Mouse (Mus musculus): ENCODE measurements around the gene Oard1.

Gene Oard1

GRCm38 (mm10) chr17:48409380-48410298, at the start of gene Oard1, which contains the start of gene Nfya:
Gene Oard1 (plus strand): TSS chr17:48410014.
Gene Nfya (minus strand): TSS chr17:48409906.
- DNase-seq = peak; percentile 100

GRCm38 (mm10) chr17:48360462-48360861, 49.4 kb upstream of the Oard1 start:
- no peak for DNase-seq

GRCm38 (mm10) chr17:48362346-48362745, 47.5 kb upstream of the Oard1 start:
- no peak for DNase-seq

- no peak for DNase-seq
These were observed 46.8 kb upstream of the Oard1 start for GRCm38 (mm10) chr17:48362966-48363365.

- DNase-seq = no peak
These were observed 46.3 kb upstream of the Oard1 start for GRCm38 (mm10) chr17:48363421-48363965.

GRCm38 (mm10) chr17:48365511-48366155, 44.2 kb upstream of the Oard1 start:
- DNase-seq = no peak

- DNase-seq = no peak
These were observed 43.0 kb upstream of the Oard1 start for GRCm38 (mm10) chr17:48366806-48367205.

GRCm38 (mm10) chr17:48371621-48372020, 38.2 kb upstream of the Oard1 start:
- DNase-seq = no peak

- no peak for DNase-seq
These were observed 36.8 kb upstream of the Oard1 start for GRCm38 (mm10) chr17:48372987-48373386.

- DNase-seq = no peak
These were observed 33.7 kb upstream of the Oard1 start for GRCm38 (mm10) chr17:48376102-48376501.

GRCm38 (mm10) chr17:48379050-48379449, 30.8 kb upstream of the Oard1 start:
- DNase-seq = no peak

- no peak for DNase-seq
These were observed 23.9 kb upstream of the Oard1 start for GRCm38 (mm10) chr17:48385786-48386461.

- no peak for DNase-seq
These were observed 21.1 kb upstream of the Oard1 start for GRCm38 (mm10) chr17:48388666-48389065.

GRCm38 (mm10) chr17:48389442-48389841, 20.4 kb upstream of the Oard1 start:
- DNase-seq = no peak

- DNase-seq = peak; percentile 25
These were observed 18.4 kb upstream of the Oard1 start for GRCm38 (mm10) chr17:48391446-48391845.

GRCm38 (mm10) chr17:48392616-48393015, 17.2 kb upstream of the Oard1 start:
- no peak for DNase-seq

- DNase-seq = no peak
These were observed 8.1 kb upstream of the Oard1 start for GRCm38 (mm10) chr17:48401710-48402109.

GRCm38 (mm10) chr17:48402751-48403150, 7.1 kb upstream of the Oard1 start:
- peak; percentile 27 for DNase-seq

- no peak for DNase-seq
These were observed 6.0 kb upstream of the Oard1 start for GRCm38 (mm10) chr17:48403848-48404247.

GRCm38 (mm10) chr17:48404706-48405105, 5.1 kb upstream of the Oard1 start:
- DNase-seq = no peak

- no peak for DNase-seq
These were observed 2.7 kb upstream of the Oard1 start for GRCm38 (mm10) chr17:48407154-48407553.

GRCm38 (mm10) chr17:48407910-48408525, 1.8 kb upstream of the Oard1 start:
- DNase-seq = no peak
